Mouse (Mus musculus) hindbrain, embryonic 11.5 days (tissue): Measurements from ENCODE around the gene Fgfr2. TPM values are rescaled to one million over a fixed set of nuclear protein-coding genes. Genes with fewer than 3 reads are reported as not detected.

Experiments used
- ATAC-seq: fragments of 200-750 bp; cut with Nextera tagmentation; 2 replicates; pipeline ENCODE4 v1.8.0; 2017; ENCODE audit warnings: mild to moderate bottlenecking, moderate TSS enrichment, moderate library complexity; ENCODE audit not compliant: low FRiP score
- DNase-seq: peaks from one replicate; pipeline ENCODE4 v3.0.0-alpha.2; 2015; ENCODE audit warnings: low spot score
- H3K27ac ChIP-seq: fragments of 300-500 bp; sonication (generic); 2 replicates; pipeline ENCODE4 v1.5.1; 2014; ENCODE audit warnings: mild to moderate bottlenecking, low read depth, low read length
- H3K27me3 ChIP-seq: fragments of 300-500 bp; sonication (generic); 2 replicates; pipeline ENCODE4 v1.6.1; 2014; ENCODE audit warnings: mild to moderate bottlenecking, low read length, moderate library complexity, mixed read lengths; ENCODE audit not compliant: control insufficient read depth, insufficient read depth
- H3K36me3 ChIP-seq: fragments of 300-500 bp; sonication (generic); 2 replicates; pipeline ENCODE4 v1.6.1; 2014; ENCODE audit warnings: mild to moderate bottlenecking, low read length, moderate library complexity, mixed read lengths; ENCODE audit not compliant: control insufficient read depth, insufficient read depth
- H3K4me1 ChIP-seq: fragments of 300-500 bp; sonication (generic); replicated peaks from 2 replicates; pipeline ENCODE4 v1.6.1; 2014; ENCODE audit warnings: low read length, mixed read lengths; ENCODE audit not compliant: control insufficient read depth, insufficient read depth
- H3K4me2 ChIP-seq: fragments of 300-500 bp; sonication (generic); replicated peaks from 2 replicates; pipeline ENCODE4 v1.6.1; 2014; ENCODE audit warnings: mild to moderate bottlenecking, low read depth, low read length
- H3K4me3 ChIP-seq: fragments of 300-500 bp; sonication (generic); 2 replicates; pipeline ENCODE4 v1.5.1; 2014; ENCODE audit warnings: low read depth, low read length
- H3K9ac ChIP-seq: fragments of 300-500 bp; sonication (generic); 2 replicates; pipeline ENCODE4 v1.6.1; 2014; ENCODE audit warnings: low read depth, low read length
- H3K9me3 ChIP-seq: fragments of 300-500 bp; sonication (generic); 2 replicates; pipeline ENCODE4 v1.6.1; 2016; ENCODE audit warnings: low read length; ENCODE audit not compliant: control insufficient read depth
- WGBS: fragments of 180-500 bp; shearing (Covaris S2); extraction: QIAGEN DNeasy Blood & Tissue Kit; methylation state at CpG from one replicate; pipeline ENCODE4 v1.1.7; 2014; 5-methylcytosine and 5-hydroxymethylcytosine counted together
- polyA plus RNA-seq: library from polyadenylated mRNA; unstranded; fragments of >200 nt; fragmentation: Nextera tagmentation; extraction: Ambion mirVana; gene quantifications from 2 replicates; pipeline ENCODE4 v1.2.1, GENCODE M21; 2014

Gene Fgfr2
- polyA plus RNA-seq, 1 experiment from 2014 or later, result 71.3 TPM

GRCm38 (mm10) chr7:130750752-130751490, 2372.2 kb downstream of the Fgfr2 start:
- DNase-seq (peak; percentile 84), ATAC-seq (peak; percentile 90)
- Histone ChIP-seq H3K9ac (peak overlapping the region; percentile 47), H3K4me2 (peak overlapping the region; percentile 23; the same call in 1 of the 2 replicates), H3K4me3 (no peak overlapping the region), H3K9me3 (no peaks in the 10 kb centered on the region), H3K4me1 (peaks cover 14% of the 10 kb centered on the region), H3K27ac (peak overlapping the region; percentile 93), H3K36me3 (no peaks in the 10 kb centered on the region), H3K27me3 (no peaks in the 10 kb centered on the region)
- 33% methylated on average over 17 of the region's 17 CpGs for WGBS

GRCm38 (mm10) chr7:130749165-130749564, 2374.0 kb downstream of the Fgfr2 start:
- ATAC-seq, result no peak
- WGBS, result 89% methylated on average over 4 of the region's 4 CpGs

GRCm38 (mm10) chr7:130743239-130744025, 2379.7 kb downstream of the Fgfr2 start:
- Histone ChIP-seq H3K9ac (no peak overlapping the region), H3K4me3 (no peak overlapping the region), H3K4me2 (no peak overlapping the region), H3K4me1 (no peaks in the 10 kb centered on the region), H3K27me3 (no peaks in the 10 kb centered on the region), H3K36me3 (peaks cover 6% of the 10 kb centered on the region; the same call in 1 of the 2 replicates), H3K9me3 (no peaks in the 10 kb centered on the region), H3K27ac (no peak overlapping the region)
- 76% methylated on average over 9 of the region's 9 CpGs for WGBS
- ATAC-seq (no peak), DNase-seq (no peak)

More at GRCm38 (mm10) chr7:130749165-130749564, 2374.0 kb downstream of the Fgfr2 start:
- Histone ChIP-seq H3K4me1 (peaks cover 14% of the 10 kb centered on the region), H3K27ac (peak overlapping the region; percentile 93; the same call in 1 of the 2 replicates), H3K4me2 (no peak overlapping the region), H3K9ac (no peak overlapping the region), H3K36me3 (no peaks in the 10 kb centered on the region), H3K27me3 (no peaks in the 10 kb centered on the region), H3K9me3 (no peaks in the 10 kb centered on the region), H3K4me3 (no peak overlapping the region)
- DNase-seq, result no peak

- H3K4me1 ChIP-seq, result no peaks in the 10 kb centered on the region
- no peaks in the 10 kb centered on the region for H3K9me3 ChIP-seq
- 86% methylated on average over 4 of the region's 4 CpGs for WGBS
- no peak overlapping the region for H3K4me3 ChIP-seq
- H3K36me3 ChIP-seq, result peaks cover 6% of the 10 kb centered on the region; the same call in 1 of the 2 replicates
- no peak overlapping the region for H3K9ac ChIP-seq
- H3K4me2 ChIP-seq, result no peak overlapping the region
- ATAC-seq (no peak), DNase-seq (no peak)
- no peaks in the 10 kb centered on the region for H3K27me3 ChIP-seq
- H3K27ac ChIP-seq, result no peak overlapping the region
Measured at GRCm38 (mm10) chr7:130741099-130741498, 2382.1 kb downstream of the Fgfr2 start.

- H3K9ac ChIP-seq, result no peak overlapping the region
- WGBS, result 90% methylated on average over 2 of the region's 2 CpGs
- H3K27me3 ChIP-seq, result no peaks in the 10 kb centered on the region
- H3K27ac ChIP-seq, result no peak overlapping the region
- no peak overlapping the region for H3K4me3 ChIP-seq
- no peak overlapping the region for H3K4me2 ChIP-seq
- no peak for ATAC-seq
- no peaks in the 10 kb centered on the region for H3K4me1 ChIP-seq
- no peaks in the 10 kb centered on the region for H3K9me3 ChIP-seq
- DNase-seq, result peak; percentile 35
- peaks cover 4% of the 10 kb centered on the region; the same call in 1 of the 2 replicates for H3K36me3 ChIP-seq
Measured at GRCm38 (mm10) chr7:130734195-130734787, 2388.9 kb downstream of the Fgfr2 start.

GRCm38 (mm10) chr7:130733423-130733822, 2389.7 kb downstream of the Fgfr2 start:
- no peak overlapping the region for H3K27ac ChIP-seq
- no peak overlapping the region for H3K9ac ChIP-seq
- no peak for ATAC-seq
- no peaks in the 10 kb centered on the region for H3K4me1 ChIP-seq
- H3K4me3 ChIP-seq, result no peak overlapping the region
- no peak overlapping the region for H3K4me2 ChIP-seq
- peaks cover 7% of the 10 kb centered on the region; the same call in 1 of the 2 replicates for H3K36me3 ChIP-seq
- H3K9me3 ChIP-seq, result no peaks in the 10 kb centered on the region
- 92% methylated on average over 8 of the region's 8 CpGs for WGBS
- no peak for DNase-seq
- no peaks in the 10 kb centered on the region for H3K27me3 ChIP-seq

GRCm38 (mm10) chr7:130732908-130733307, 2390.2 kb downstream of the Fgfr2 start:
- no peaks in the 10 kb centered on the region for H3K4me1 ChIP-seq
- H3K27ac ChIP-seq, result no peak overlapping the region
- 71% methylated on average over 6 of the region's 6 CpGs for WGBS
- ATAC-seq (no peak), DNase-seq (no peak)
- no peak overlapping the region for H3K4me3 ChIP-seq
- no peak overlapping the region for H3K9ac ChIP-seq
- H3K9me3 ChIP-seq, result no peaks in the 10 kb centered on the region
- peaks cover 7% of the 10 kb centered on the region; the same call in 1 of the 2 replicates for H3K36me3 ChIP-seq
- H3K4me2 ChIP-seq, result no peak overlapping the region
- H3K27me3 ChIP-seq, result no peaks in the 10 kb centered on the region

GRCm38 (mm10) chr7:130731792-130732191, 2391.4 kb downstream of the Fgfr2 start:
- no peak for ATAC-seq
- Histone ChIP-seq H3K9me3 (no peaks in the 10 kb centered on the region), H3K4me2 (no peak overlapping the region), H3K27me3 (no peaks in the 10 kb centered on the region), H3K4me3 (no peak overlapping the region), H3K9ac (no peak overlapping the region), H3K4me1 (no peaks in the 10 kb centered on the region), H3K27ac (no peak overlapping the region), H3K36me3 (peaks cover 7% of the 10 kb centered on the region; the same call in 1 of the 2 replicates)
- 75% methylated on average over 7 of the region's 7 CpGs for WGBS
- DNase-seq, result no peak
